Mouse (Mus musculus) liver, adult 10 weeks (tissue): ENCODE measurements around the gene Fam180a. TPM values are rescaled to one million over a fixed set of nuclear protein-coding genes. Genes with fewer than 3 reads are reported as not detected.

ENCODE experiments used
- polyA plus RNA-seq: library from polyadenylated mRNA; stranded (reverse); fragments of 350-450 nt; fragmentation: Illumina TruSeq; extraction: RNeasy Lipid Tissue Mini Kit (QIAGEN cat#74804); gene quantifications from one replicate; pipeline ENCODE4 v1.2.3, GENCODE M21; 2014; ENCODE audit warnings: low read depth, low replicate concordance

Gene Fam180a
- 2.1 TPM for polyA plus RNA-seq

GRCm38 (mm10) chr6:35326111-35326515, at the start of gene Fam180a:
Gene Fam180a, minus strand, starts transcription at chr6:35326141.

GRCm38 (mm10) chr6:35308037-35308436, 17.9 kb downstream of the Fam180a start, which contains the start of gene Slc13a4:
Gene Slc13a4, minus strand, starts transcription at chr6:35308131.

Other genes starting within 250 kb of the Fam180a start
- 13.5 TPM for gene Cnot4, start 192.4 kb downstream of the Fam180a start, polyA plus RNA-seq
- gene Nup205, start 148.7 kb downstream of the Fam180a start, polyA plus RNA-seq: 5.2 TPM
- gene Slc13a4, start 18.0 kb downstream of the Fam180a start, polyA plus RNA-seq: 0.11 TPM
- gene Mtpn, start 213.7 kb upstream of the Fam180a start, polyA plus RNA-seq: 193 TPM